Mouse (Mus musculus): ENCODE measurements around the gene Echdc1.
A peak's percentile ranks its signal among the peaks of the same experiment; 100 is the strongest.
"Not testable (repeated sequence)": the region's sequence is repeated elsewhere in the genome, so short reads cannot be mapped to it uniquely, and the experiment has no call there.

Gene Echdc1

DNA sequence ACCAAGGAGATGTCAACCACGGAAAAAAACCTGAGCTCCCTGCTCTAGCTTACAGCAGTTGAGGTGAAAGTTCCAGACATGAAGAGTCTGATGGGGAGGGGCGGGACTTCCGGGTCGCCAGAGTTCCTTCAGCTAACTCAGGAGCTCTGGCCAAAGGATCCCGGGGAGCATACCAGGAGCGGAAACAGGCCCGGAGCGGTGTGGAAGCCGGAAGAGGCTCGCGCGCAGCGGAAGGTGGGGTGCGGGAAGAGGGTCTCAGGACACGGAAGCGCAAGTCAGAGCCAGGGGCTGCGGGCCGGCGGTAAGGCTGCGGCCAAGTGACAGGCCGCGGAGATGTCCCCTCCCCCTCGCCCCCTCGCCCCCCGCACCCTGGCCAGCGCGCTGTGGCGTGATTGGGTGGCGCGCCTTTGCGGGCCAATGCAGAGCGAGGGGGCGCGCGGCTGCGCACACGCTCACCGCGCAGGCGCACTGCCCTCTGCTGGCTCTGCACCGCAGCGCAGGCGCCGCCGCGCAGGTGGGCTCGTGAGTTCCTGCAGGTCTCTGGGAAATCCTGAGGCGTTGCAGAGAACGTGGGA lies at the start of gene Echdc1:
Gene Echdc1 (plus strand): TSS at position 103 of the 575 bp plus-strand sequence.
- DNase-seq (ENCODE audit: extremely low spot score) = peak; percentile 90

DNA sequence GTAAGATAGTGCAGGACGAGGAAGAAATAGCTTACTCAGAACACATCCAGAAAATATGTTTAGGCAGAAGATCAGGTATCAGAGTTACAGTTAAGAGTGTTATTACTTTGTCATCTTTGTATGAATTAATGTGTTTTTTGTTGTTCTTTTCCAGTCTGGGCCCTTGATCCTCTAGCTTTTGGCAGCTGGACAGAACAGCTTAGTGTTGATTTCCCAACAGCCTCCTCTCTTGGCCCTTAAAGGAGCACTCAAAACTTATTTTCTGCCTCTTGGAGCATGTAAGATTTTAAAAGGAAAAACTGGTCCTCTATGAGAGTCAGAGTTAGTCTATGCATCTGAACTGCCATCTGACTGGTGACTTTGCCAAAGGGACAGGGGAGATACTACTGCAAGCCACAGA lies 31.2 kb upstream of the Echdc1 start:
- DNase-seq (ENCODE audit: extremely low spot score) = no peak

DNA sequence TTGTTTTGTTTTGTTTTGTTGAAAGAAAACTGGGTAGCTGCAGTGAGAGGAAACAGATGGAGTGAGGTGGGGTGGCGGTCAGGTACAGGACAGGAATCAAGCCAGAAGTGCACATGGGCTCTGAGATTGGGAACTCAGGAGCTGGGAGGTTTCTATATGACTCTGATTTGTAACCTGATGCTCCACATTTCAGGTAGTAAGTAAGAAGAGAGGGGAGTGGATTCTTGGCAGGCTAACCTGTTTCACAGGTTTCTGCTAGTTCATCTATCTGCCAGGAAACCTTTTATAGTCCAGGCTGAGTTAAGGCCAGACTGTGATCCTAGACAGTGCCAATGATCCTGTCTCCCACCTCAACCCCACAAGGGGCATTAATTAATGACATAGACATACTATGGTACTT lies 27.2 kb upstream of the Echdc1 start:
- DNase-seq (ENCODE audit: extremely low spot score) = no peak

DNA sequence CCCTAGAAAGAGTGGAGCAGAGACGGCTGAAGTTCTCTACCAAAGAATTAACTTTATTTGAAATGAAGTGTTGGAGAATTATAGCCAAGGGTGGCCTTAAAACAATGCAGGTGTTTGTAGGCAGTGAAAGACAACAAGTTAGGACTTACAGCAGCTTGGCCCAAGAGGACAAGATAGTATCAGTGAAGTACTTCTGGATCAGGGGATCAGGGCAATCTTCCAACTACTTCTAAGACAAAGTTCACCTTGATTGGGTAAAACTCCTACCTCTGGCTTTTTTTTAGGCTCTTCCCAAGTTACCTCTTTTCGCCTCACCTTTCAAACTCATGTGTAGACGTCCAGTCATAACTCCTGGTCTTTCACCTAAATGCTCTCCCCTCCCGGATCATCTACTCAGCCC lies 10.7 kb upstream of the Echdc1 start:
- no peak for DNase-seq (ENCODE audit: extremely low spot score)

DNA sequence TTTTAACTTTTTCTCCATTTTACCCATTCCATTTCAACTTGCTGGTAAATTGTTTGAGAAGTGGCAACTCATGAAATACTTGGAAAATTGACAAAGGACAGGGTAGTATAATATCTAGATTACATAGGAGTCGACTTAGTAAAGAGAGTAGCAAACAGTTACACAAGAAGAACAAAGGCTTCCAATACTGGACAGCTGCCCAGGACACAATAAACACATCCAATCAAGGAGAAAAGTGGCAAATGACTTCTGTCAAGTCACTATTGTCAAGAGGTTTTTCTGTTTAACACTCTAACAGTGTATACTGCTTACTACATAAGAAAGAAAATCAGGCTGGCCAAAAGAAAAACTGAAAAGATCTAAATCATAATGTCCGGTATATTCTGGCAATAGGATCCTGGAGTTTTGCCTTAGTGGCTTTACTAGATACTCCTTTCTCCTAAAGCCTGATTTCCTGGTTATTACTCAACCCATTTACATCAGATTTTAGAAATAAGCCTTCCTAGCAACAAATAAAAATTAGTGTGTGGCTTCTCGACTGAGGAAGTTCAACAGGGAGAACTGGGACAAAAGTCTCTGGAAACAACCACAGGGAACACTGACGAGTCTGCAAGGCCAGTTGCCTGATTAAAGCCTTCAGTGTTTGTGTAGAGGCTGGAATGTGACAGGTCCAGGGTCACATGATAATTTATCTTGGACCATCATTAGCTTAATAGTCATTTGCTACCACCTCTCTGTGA lies 1.3 kb upstream of the Echdc1 start:
- no peak for DNase-seq (ENCODE audit: extremely low spot score)

DNA sequence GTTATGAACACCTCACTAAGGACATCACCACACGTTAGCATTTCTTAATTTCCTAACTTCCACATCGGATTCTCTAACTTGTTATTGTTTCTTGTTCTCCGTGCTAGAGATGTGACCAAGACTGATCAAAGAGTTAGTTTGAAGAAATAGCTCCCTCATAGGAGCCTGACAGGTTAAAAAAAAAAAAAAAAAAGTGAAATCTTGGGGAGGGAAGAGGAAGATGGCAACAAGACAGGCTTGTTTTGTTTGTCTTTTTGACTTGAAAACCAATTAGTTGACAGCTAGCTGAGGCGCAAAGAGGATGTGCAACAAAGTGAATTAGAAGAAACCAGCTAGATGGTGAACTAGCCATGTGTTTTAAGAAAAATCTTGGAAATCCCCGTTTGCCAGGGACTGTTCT lies 939 bp downstream of the Echdc1 start:
- DNase-seq (ENCODE audit: extremely low spot score) = peak; percentile 1

DNA sequence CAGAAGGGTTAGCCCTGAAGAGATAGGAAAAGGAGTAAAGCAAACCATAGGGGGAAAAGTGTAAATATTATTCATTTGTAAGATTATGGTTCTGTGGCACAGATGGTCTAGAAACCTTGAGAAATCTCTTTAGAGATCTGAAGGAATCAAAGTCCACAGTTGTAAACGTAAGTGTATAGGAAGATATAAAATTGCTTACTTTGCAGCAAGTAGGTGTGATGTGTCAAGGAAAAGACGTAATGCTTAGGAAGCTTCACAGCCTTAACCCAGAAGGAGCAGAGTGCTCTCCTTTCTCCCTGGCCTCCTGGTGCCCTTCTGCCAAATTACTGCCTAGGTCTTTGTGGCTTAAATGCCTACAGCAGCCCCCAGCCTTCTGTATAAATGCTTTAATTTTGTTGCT lies 11.9 kb downstream of the Echdc1 start:
- no peak for DNase-seq (ENCODE audit: extremely low spot score)

DNA sequence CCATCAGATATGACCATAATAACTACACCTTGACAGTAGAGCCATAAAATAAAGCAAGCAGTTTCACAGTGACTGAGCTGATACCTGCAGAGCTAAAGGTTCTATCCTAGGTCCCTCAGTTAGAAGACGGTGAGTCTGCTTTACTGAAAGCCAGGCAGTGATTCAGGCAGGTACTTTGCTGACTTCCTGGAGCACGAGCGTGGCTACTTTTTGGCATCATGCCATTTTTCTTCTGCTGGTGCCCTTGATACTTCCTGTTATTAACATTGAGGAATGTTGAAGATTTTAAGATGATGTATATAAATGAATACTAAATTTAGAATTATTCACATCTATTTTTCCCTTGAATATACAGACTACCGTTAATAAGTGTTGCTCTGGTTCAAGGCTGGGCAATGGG lies 20.9 kb downstream of the Echdc1 start:
- no peak for DNase-seq (ENCODE audit: extremely low spot score)

DNA sequence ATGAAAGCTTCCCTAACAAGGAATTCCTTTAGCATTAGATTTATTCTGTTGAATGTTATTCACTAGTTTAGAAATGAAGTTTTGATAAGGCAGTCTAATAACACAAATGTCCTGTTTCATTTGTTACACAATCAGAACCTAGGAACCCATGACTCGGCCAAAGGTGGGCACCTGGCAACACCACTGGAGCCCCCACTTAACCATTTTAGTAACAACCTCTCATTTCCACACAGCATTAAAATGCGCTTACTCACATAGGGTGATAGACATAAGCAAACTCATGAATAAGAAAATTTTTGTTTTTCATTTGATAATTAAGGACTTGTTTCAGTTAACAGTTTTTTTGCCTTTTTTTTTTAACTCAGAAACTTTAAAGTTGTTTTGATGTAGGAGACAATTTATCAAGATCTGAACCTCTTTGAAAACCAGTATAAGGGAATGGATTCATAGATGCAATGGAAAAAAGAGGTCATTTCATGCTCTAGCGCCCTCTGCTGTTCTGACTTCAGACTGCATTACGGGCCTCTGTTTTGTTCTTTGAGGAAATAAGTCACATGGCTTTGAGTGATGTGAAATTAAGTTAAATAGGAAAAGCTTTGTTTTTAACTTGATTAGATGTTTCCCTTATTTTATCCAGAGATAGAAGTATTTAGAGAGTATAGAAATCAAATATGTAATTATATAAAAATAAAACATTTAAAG lies 25.5 kb downstream of the Echdc1 start:
- peak; percentile 67 for DNase-seq (ENCODE audit: extremely low spot score)

DNA sequence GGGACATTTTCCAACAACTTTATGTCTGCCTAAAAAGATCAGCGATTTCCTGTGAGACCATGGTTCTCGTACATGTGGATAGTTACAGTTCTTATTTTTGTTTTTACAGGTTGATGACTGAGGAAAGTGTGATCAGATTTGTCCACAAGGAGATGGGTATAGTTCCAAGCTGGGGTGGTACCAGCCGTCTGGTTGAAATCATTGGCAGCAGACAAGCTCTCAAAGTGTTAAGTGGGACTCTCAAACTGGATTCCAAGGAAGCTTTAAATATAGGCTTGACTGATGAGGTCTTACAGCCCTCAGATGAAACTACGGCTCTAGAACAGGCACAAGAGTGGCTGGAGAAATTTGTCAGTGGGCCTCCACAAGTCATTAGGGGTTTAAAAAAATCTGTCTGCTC lies 31.3 kb downstream of the Echdc1 start:
- DNase-seq (ENCODE audit: extremely low spot score) = no peak

DNA sequence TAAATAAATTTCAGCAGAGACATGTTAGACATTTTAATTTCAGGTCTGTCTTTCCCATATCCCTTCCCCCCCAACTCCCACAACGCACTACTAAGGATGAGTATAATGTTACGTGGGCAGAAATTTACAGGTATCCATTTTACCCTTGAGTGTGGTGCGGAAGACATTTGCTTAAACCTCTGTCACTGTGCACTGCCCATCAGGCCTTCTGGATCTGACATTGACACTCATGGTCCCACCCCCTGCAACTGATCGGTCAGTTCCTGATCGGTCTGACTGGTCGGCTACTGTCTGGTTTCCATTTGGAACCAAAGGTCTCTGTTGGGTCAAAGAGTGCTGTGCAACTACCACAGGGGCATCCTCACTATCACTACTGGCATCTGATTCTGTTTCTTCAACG lies 33.7 kb downstream of the Echdc1 start:
- DNase-seq (ENCODE audit: extremely low spot score) = no peak

DNA sequence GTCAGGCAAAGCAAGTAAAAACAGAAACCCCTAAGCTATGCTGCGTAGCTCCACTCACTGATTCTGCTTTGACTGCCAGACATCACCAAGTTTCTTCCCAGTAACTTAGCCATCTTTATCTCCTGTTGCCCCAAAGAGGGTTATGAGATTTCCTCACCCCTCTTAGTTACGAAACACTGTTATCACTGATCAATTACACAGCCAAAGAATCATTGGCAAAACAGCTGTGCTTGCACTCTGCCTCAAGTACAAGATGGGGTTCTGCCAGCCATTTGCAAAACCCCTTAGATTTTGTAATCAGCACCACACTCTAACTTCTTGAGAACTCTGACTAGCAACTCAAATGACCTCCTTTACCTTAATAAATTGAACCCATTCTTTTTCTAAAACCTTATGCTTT lies 38.5 kb downstream of the Echdc1 start:
- DNase-seq (ENCODE audit: extremely low spot score) = no peak

DNA sequence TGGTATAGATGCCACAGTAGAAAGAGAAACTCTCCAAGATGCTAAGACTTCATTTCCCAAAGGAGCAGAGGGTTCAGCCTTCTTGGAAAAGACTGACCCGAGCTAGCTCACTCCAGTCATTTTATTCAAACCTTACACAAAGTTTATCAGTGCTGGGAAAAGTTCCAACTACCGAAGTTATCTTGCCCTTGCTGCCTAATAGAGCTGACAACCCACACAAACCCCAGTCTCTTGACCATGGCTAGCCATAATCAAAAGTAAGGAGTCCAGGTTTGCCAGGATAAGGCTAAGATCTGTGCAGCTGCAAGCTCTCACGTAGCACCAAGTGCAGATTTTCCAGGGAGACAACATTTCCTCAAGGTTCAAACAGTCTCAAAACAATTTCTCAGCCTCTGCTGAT lies 39.6 kb downstream of the Echdc1 start:
- DNase-seq (ENCODE audit: extremely low spot score) = no peak

DNA sequence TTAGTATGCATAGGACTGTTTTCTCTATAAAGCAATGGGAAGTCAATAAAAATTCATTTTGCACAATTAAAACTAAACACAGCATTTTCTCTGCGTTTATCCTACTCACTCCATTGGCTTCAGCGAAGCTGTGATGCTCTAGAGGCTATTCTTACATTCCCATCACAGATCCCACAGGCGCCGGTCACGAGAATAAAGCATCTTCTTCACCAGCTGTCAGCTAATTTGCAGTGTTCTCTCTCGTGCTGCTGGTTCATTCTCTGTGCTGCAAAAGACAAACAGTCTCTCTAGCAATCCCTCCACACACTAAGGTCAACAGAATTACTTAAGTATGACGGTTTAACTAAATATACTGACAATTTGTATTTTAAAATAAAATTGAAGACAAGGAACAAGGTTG lies 41.2 kb downstream of the Echdc1 start:
- no peak for DNase-seq (ENCODE audit: extremely low spot score)

DNA sequence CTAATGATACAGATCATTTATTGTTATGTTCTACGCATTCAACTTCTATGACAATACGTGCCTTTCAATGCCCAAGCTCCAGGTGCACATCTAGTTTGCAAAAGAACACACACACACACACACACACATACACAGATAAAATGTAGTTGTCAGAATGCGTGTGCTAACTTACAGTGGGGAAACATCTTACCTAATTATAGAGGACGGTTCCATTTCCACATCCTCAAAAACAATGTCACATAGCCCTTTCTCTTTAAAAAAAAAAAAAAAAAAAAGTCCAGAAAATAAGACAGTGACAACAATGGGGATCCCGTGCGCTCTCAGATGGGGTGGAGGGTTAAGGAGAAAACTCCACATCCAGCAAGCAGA lies 48.1 kb downstream of the Echdc1 start:
- DNase-seq (ENCODE audit: extremely low spot score) = peak; percentile 7

DNA sequence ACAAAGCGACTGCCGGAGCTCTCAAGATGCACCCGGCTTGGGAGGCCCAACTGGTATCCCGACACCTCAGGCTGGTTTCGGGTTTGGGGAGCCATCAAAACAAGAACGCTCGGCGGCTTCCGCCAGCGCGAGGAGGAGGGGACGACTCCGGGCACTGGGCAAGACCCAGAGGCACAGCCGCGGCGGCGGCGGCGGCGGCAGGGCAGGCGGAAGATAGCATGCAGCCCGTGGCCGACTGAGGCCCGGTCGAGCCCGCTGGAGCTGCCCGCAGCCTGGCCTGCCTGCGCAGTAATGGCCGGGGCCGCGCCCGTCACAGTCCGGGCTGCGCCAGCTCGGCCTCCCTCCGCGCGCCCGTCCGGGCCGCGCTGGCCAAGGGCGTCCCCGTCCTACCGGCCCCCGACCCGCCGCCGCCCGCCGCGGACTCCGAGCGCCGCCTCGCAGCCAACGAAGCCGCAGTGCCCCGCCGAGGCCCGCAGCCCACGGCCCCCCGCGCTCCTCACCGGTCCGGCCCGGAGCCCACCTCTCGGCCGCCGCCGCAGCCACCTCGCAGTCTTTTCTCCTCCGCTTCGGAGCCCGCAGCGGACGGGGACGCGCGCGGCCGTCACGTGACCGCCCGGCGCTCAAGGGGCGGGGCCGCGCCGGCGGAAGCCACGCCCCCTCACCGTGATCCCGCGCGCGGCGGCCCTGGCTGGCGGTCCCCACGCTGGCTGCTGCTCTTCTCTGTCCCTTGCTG lies 48.7 kb downstream of the Echdc1 start:
- DNase-seq (ENCODE audit: extremely low spot score) = peak; percentile 89

DNA sequence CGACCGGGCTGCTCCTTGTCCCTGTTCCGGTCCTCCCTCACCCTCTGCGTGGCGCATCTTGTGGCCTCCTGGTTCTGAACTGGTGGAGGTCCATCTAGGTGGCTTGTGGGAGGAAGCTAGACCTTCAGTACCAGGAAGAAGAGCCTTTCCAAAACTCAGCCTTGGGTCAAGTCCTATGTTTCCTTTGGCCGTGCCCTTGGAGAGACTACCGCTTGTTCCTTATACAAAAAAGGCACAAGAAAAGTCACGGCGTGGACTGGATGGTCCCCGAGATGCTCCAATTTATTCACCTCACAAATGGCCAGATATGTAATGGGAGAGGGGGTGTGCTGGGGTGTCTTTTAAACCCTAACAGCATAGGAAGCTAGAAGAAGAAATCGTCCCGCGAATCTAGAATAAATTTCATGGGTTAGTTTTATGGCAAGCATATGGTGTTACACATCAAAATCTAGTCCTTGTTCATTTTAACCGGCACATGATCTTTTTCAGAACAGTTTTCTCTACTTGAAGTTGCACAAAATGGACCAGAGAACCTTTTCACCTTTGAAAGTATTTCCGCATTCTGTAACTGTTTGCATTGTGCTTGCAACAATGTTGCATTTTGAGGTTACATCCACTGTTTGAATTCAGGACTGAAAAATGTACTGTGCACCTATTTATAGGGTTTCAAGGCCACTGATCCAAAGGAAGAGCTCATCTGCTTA lies 49.4 kb downstream of the Echdc1 start, which contains the start of gene Rnf146:
Gene Rnf146 (minus strand): TSS at position 246 of the 704 bp plus-strand sequence.
- DNase-seq (ENCODE audit: extremely low spot score) = no peak

DNA sequence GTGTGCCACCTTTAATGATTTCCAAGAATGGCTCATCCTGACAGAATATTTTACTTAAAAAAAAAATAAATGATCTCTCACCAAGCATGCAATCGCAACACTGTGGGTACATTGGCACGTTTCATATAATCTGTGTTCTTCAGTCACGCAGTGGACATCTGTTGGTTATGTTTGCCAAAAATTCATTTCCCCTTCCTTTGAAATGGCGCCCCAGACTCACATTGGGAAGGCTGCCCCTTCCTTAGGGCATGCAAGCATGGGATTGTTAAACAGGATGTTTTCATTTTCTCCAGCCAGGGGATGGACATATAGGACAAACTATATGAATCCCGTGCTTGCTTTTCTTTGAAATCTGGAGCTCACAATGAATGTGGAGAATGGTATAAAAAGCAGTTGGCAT lies 61.1 kb downstream of the Echdc1 start:
- no peak for DNase-seq (ENCODE audit: extremely low spot score)

DNA sequence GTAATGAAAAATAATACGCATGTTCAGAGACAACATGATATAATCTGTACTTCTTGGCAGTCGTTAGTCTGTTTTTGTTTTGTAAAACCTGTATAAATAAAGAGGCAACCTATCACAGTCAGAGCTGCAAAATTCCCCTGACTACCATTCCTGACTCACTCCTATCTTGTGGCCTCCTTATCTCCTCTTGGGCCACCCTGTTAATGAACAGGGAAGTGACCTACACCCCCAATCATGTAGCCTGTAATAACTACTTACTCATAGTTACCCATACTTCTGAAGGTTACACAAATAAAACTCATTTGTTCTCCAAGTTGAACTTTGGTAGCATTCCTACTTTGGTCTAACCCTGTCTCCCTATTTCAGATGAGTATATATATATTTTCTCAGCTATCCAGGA lies 68.6 kb downstream of the Echdc1 start:
- DNase-seq (ENCODE audit: extremely low spot score) = no peak

DNA sequence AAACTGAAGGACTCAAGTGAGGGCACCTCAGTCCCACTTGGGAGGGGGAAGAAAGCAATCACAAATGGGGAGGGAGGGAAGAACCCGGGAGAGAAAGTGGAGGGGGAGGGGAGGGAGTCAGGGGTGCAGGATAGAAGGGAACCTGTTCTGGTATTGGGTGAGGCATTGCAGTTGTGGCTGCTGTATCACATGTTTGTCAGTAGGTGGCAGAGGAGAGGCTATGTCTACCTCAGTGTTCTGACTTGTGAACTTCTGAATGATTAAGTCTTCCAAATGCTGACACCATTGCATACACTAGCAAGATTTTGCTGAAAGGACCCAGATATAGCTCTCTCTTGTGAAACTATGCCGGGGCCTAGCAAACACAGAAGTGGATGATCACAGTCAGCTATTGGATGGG lies 81.9 kb downstream of the Echdc1 start:
- not testable (repeated sequence) for DNase-seq (ENCODE audit: extremely low spot score)

Data from embryo, embryonic 9.5 days (tissue).